Mouse (Mus musculus) stomach, embryonic 15.5 days (tissue): ENCODE data around the gene Sf3b2. TPM values are rescaled to one million over a fixed set of nuclear protein-coding genes. Genes with fewer than 3 reads are reported as not detected.

Source experiments
- polyA plus RNA-seq: library from polyadenylated mRNA; unstranded; fragments of >200 nt; fragmentation: Nextera tagmentation; extraction: Ambion mirVana; gene quantifications from 2 replicates; pipeline ENCODE4 v1.2.1, GENCODE M21; 2015

The Sf3b2 gene
- polyA plus RNA-seq, 1 experiment from 2014 or later: 308 TPM

Other genes starting within 250 kb of the Sf3b2 start
- gene Rin1, start 245.0 kb downstream of the Sf3b2 start, polyA plus RNA-seq: 2.3 and 3.6 TPM in 2 replicates
- gene Cd248, start 227.4 kb downstream of the Sf3b2 start, polyA plus RNA-seq: 58.4 and 68.3 TPM in 2 replicates
- 5.9 and 6.4 TPM in 2 replicates for gene Tmem151a, start 209.9 kb downstream of the Sf3b2 start, polyA plus RNA-seq
- 101 TPM in 2 replicates for gene Yif1a, start 206.9 kb downstream of the Sf3b2 start, polyA plus RNA-seq
- 15.1 and 16.6 TPM in 2 replicates for gene Cnih2, start 196.9 kb downstream of the Sf3b2 start, polyA plus RNA-seq
- gene Rab1b, start 188.4 kb downstream of the Sf3b2 start, polyA plus RNA-seq: 227 and 233 TPM in 2 replicates
- 18.0 and 19.0 TPM in 2 replicates for gene Klc2, start 176.9 kb downstream of the Sf3b2 start, polyA plus RNA-seq
- gene Pacs1, start 22.3 kb downstream of the Sf3b2 start, polyA plus RNA-seq: 18.0 and 20.6 TPM in 2 replicates
- gene Gal3st3, start 2.9 kb upstream of the Sf3b2 start, polyA plus RNA-seq: 2.2 and 2.9 TPM in 2 replicates
- not detected in 2 replicates for gene Catsper1, start 40.3 kb upstream of the Sf3b2 start, polyA plus RNA-seq
- gene Cst6, start 54.1 kb upstream of the Sf3b2 start, polyA plus RNA-seq: 7.9 and 13.9 TPM in 2 replicates
- 48.0 and 51.2 TPM in 2 replicates for gene Eif1ad, start 71.3 kb upstream of the Sf3b2 start, polyA plus RNA-seq
- 433 and 441 TPM in 2 replicates for gene Banf1, start 71.7 kb upstream of the Sf3b2 start, polyA plus RNA-seq
- gene Sart1, start 93.2 kb upstream of the Sf3b2 start, polyA plus RNA-seq: 74.8 and 75.3 TPM in 2 replicates
- gene Tsga10ip, start 107.1 kb upstream of the Sf3b2 start, polyA plus RNA-seq: 8.3 and 12.9 TPM in 2 replicates
- gene Drap1, start 129.5 kb upstream of the Sf3b2 start, polyA plus RNA-seq: 210 and 222 TPM in 2 replicates
- gene AI837181, start 129.7 kb upstream of the Sf3b2 start, polyA plus RNA-seq: 47.8 and 49.4 TPM in 2 replicates
- gene Fosl1, start 152.1 kb upstream of the Sf3b2 start, polyA plus RNA-seq: not detected in 2 replicates
- gene Ccdc85b, start 162.4 kb upstream of the Sf3b2 start, polyA plus RNA-seq: 11.8 and 11.9 TPM in 2 replicates
- 99.4 and 99.7 TPM in 2 replicates for gene Fibp, start 165.2 kb upstream of the Sf3b2 start, polyA plus RNA-seq
- 1.3 and 2.3 TPM in 2 replicates for gene Ctsw, start 173.1 kb upstream of the Sf3b2 start, polyA plus RNA-seq
- 145 and 152 TPM in 2 replicates for gene Efemp2, start 178.5 kb upstream of the Sf3b2 start, polyA plus RNA-seq
- gene Mus81, start 192.9 kb upstream of the Sf3b2 start, polyA plus RNA-seq: 35.6 and 36.3 TPM in 2 replicates
- 2,358 and 2,394 TPM in 2 replicates for gene Cfl1, start 195.0 kb upstream of the Sf3b2 start, polyA plus RNA-seq
- gene 1700020D05Rik, start 208.3 kb upstream of the Sf3b2 start, polyA plus RNA-seq: not detected in 2 replicates
- gene Snx32, start 215.1 kb upstream of the Sf3b2 start, polyA plus RNA-seq: 8.8 and 11.1 TPM in 2 replicates